Mouse (Mus musculus) thymus, postnatal 36 days (tissue): Measurements from ENCODE around the gene Tagap.
"Not testable (repeated sequence)": the region's sequence is repeated elsewhere in the genome, so short reads cannot be mapped to it uniquely, and the experiment has no call there.

Experiments
- DNase-seq, 2 experiments: peaks; one replicate each; pipeline ENCODE4 v3.0.0; 2022; ENCODE audit warnings: mixed read lengths in 2 of 2

The Tagap gene

GRCm38 (mm10) chr17:7915791-7916190 is 10.0 kb upstream of the Tagap start:
- no peak for DNase-seq

- DNase-seq: no peak
Measured at GRCm38 (mm10) chr17:7916782-7917574, 8.8 kb upstream of the Tagap start.

GRCm38 (mm10) chr17:7918355-7918754 is 7.4 kb upstream of the Tagap start:
- no peak for DNase-seq

GRCm38 (mm10) chr17:7919209-7919608 is 6.6 kb upstream of the Tagap start:
- DNase-seq: no peak

GRCm38 (mm10) chr17:7922564-7922963 is 3.2 kb upstream of the Tagap start:
- no peak for DNase-seq

- DNase-seq: no peak
Measured at GRCm38 (mm10) chr17:7924185-7924725, 1.5 kb upstream of the Tagap start.

- peak; percentile 83 to 85 for DNase-seq
Measured at GRCm38 (mm10) chr17:7927582-7928535, 2.1 kb downstream of the Tagap start.

- DNase-seq: no peak
Measured at GRCm38 (mm10) chr17:7928662-7929061, 2.9 kb downstream of the Tagap start.

GRCm38 (mm10) chr17:7929279-7929678 is 3.5 kb downstream of the Tagap start:
- peak in 1 of 2 experiments; percentile 22 for DNase-seq

- no peak for DNase-seq
Measured at GRCm38 (mm10) chr17:7931096-7931990, 5.5 kb downstream of the Tagap start.

- DNase-seq: not testable (repeated sequence)
Measured at GRCm38 (mm10) chr17:7932121-7932520, 6.3 kb downstream of the Tagap start.

- peak; percentile 40 to 61 for DNase-seq
Measured at GRCm38 (mm10) chr17:7939640-7940039, 13.8 kb downstream of the Tagap start.

- DNase-seq: peak; percentile 65 to 76
Measured at GRCm38 (mm10) chr17:7945117-7946052, 19.6 kb downstream of the Tagap start, which contains the start of gene Rsph3a. Gene Rsph3a, plus strand, starts transcription at chr17:7945614.

- DNase-seq: not testable (repeated sequence)
Measured at GRCm38 (mm10) chr17:7946053-7946627, 20.3 kb downstream of the Tagap start.

- not testable (repeated sequence) for DNase-seq
Measured at GRCm38 (mm10) chr17:7951333-7951732, 25.5 kb downstream of the Tagap start.

GRCm38 (mm10) chr17:7957242-7957641 is 31.4 kb downstream of the Tagap start:
- not testable (repeated sequence) for DNase-seq

- DNase-seq: not testable (repeated sequence)
Measured at GRCm38 (mm10) chr17:7963333-7963732, 37.5 kb downstream of the Tagap start.

- not testable (repeated sequence) for DNase-seq
Measured at GRCm38 (mm10) chr17:7964398-7964797, 38.6 kb downstream of the Tagap start.

- not testable (repeated sequence) for DNase-seq
Measured at GRCm38 (mm10) chr17:7968490-7968889, 42.7 kb downstream of the Tagap start.

- not testable (repeated sequence) for DNase-seq
Measured at GRCm38 (mm10) chr17:7969782-7970181, 44.0 kb downstream of the Tagap start.
